Mouse (Mus musculus): ENCODE data around the gene Xrcc3. TPM values are rescaled to one million over a fixed set of nuclear protein-coding genes. Genes with fewer than 3 reads are reported as not detected.

The Xrcc3 gene
- polyA plus RNA-seq (2012; rRNA removed), result 7.6 and 9.3 TPM in 2 replicates

- DNase-seq (ENCODE audit: low read depth), result peak; percentile 100
- TF ChIP-seq CTCF (IDR thresholded peaks at IDR 0.05; ENCODE audit: borderline replicate concordance, extremely low read depth, insufficient read depth, insufficient read length), result no peak
- peak; percentile 77 for TF ChIP-seq POLR2A (IDR thresholded peaks at IDR 0.05; ENCODE audit: borderline replicate concordance, extremely low read depth, insufficient read depth, insufficient read length, poor library complexity, severe bottlenecking)
Observed at GRCm38 (mm10) chr12:111813766-111814617, at the start of gene Xrcc3, which contains the start of gene Zfyve21. Gene Xrcc3 (minus strand): TSS chr12:111813873. Gene Zfyve21 (plus strand): TSS chr12:111814170.

GRCm38 (mm10) chr12:111855448-111855847, 41.8 kb upstream of the Xrcc3 start:
- no peak for DNase-seq (ENCODE audit: low read depth)
- no peak for TF ChIP-seq POLR2A (IDR thresholded peaks at IDR 0.05; ENCODE audit: borderline replicate concordance, extremely low read depth, insufficient read depth, insufficient read length, poor library complexity, severe bottlenecking)

- no peak for DNase-seq (ENCODE audit: low read depth)
- TF ChIP-seq CTCF (IDR thresholded peaks at IDR 0.05; ENCODE audit: borderline replicate concordance, extremely low read depth, insufficient read depth, insufficient read length) (no peak), POLR2A (IDR thresholded peaks at IDR 0.05; ENCODE audit: borderline replicate concordance, extremely low read depth, insufficient read depth, insufficient read length, poor library complexity, severe bottlenecking) (no peak)
Observed at GRCm38 (mm10) chr12:111853546-111853945, 39.9 kb upstream of the Xrcc3 start.

GRCm38 (mm10) chr12:111853011-111853436, 39.4 kb upstream of the Xrcc3 start:
- no peak for DNase-seq (ENCODE audit: low read depth)
- TF ChIP-seq CTCF (IDR thresholded peaks at IDR 0.05; ENCODE audit: borderline replicate concordance, extremely low read depth, insufficient read depth, insufficient read length) (no peak), POLR2A (IDR thresholded peaks at IDR 0.05; ENCODE audit: borderline replicate concordance, extremely low read depth, insufficient read depth, insufficient read length, poor library complexity, severe bottlenecking) (no peak)

- no peak for TF ChIP-seq CTCF (IDR thresholded peaks at IDR 0.05; ENCODE audit: borderline replicate concordance, extremely low read depth, insufficient read depth, insufficient read length)
- TF ChIP-seq POLR2A (IDR thresholded peaks at IDR 0.05; ENCODE audit: borderline replicate concordance, extremely low read depth, insufficient read depth, insufficient read length, poor library complexity, severe bottlenecking), result no peak
- peak; percentile 66 for DNase-seq (ENCODE audit: low read depth)
Observed at GRCm38 (mm10) chr12:111851745-111852144, 38.1 kb upstream of the Xrcc3 start.

GRCm38 (mm10) chr12:111851235-111851634, 37.6 kb upstream of the Xrcc3 start:
- DNase-seq (ENCODE audit: low read depth), result peak; percentile 12
- TF ChIP-seq POLR2A (IDR thresholded peaks at IDR 0.05; ENCODE audit: borderline replicate concordance, extremely low read depth, insufficient read depth, insufficient read length, poor library complexity, severe bottlenecking) (no peak), CTCF (IDR thresholded peaks at IDR 0.05; ENCODE audit: borderline replicate concordance, extremely low read depth, insufficient read depth, insufficient read length) (peak; percentile 22; the same call in 1 of the 2 replicates)

- DNase-seq (ENCODE audit: low read depth), result peak; percentile 12
- TF ChIP-seq POLR2A (IDR thresholded peaks at IDR 0.05; ENCODE audit: borderline replicate concordance, extremely low read depth, insufficient read depth, insufficient read length, poor library complexity, severe bottlenecking) (no peak), CTCF (IDR thresholded peaks at IDR 0.05; ENCODE audit: borderline replicate concordance, extremely low read depth, insufficient read depth, insufficient read length) (no peak)
Observed at GRCm38 (mm10) chr12:111848300-111848798, 34.7 kb upstream of the Xrcc3 start.

GRCm38 (mm10) chr12:111846815-111847214, 33.1 kb upstream of the Xrcc3 start:
- TF ChIP-seq CTCF (IDR thresholded peaks at IDR 0.05; ENCODE audit: borderline replicate concordance, extremely low read depth, insufficient read depth, insufficient read length), result no peak
- TF ChIP-seq POLR2A (IDR thresholded peaks at IDR 0.05; ENCODE audit: borderline replicate concordance, extremely low read depth, insufficient read depth, insufficient read length, poor library complexity, severe bottlenecking), result no peak
- no peak for DNase-seq (ENCODE audit: low read depth)

- DNase-seq (ENCODE audit: low read depth), result no peak
- TF ChIP-seq CTCF (IDR thresholded peaks at IDR 0.05; ENCODE audit: borderline replicate concordance, extremely low read depth, insufficient read depth, insufficient read length) (no peak), POLR2A (IDR thresholded peaks at IDR 0.05; ENCODE audit: borderline replicate concordance, extremely low read depth, insufficient read depth, insufficient read length, poor library complexity, severe bottlenecking) (no peak)
Observed at GRCm38 (mm10) chr12:111845953-111846352, 32.3 kb upstream of the Xrcc3 start.

- TF ChIP-seq CTCF (IDR thresholded peaks at IDR 0.05; ENCODE audit: borderline replicate concordance, extremely low read depth, insufficient read depth, insufficient read length) (no peak), POLR2A (IDR thresholded peaks at IDR 0.05; ENCODE audit: borderline replicate concordance, extremely low read depth, insufficient read depth, insufficient read length, poor library complexity, severe bottlenecking) (no peak)
- no peak for DNase-seq (ENCODE audit: low read depth)
Observed at GRCm38 (mm10) chr12:111843470-111843869, 29.8 kb upstream of the Xrcc3 start.

- no peak for DNase-seq (ENCODE audit: low read depth)
- TF ChIP-seq CTCF (IDR thresholded peaks at IDR 0.05; ENCODE audit: borderline replicate concordance, extremely low read depth, insufficient read depth, insufficient read length) (no peak), POLR2A (IDR thresholded peaks at IDR 0.05; ENCODE audit: borderline replicate concordance, extremely low read depth, insufficient read depth, insufficient read length, poor library complexity, severe bottlenecking) (no peak)
Observed at GRCm38 (mm10) chr12:111842565-111843433, 29.1 kb upstream of the Xrcc3 start.

Data from brain, embryonic 14.5 days (tissue).